Mouse (Mus musculus) limb, embryonic 10.5 days (tissue): Measurements from ENCODE around the gene Btrc. TPM values are rescaled to one million over a fixed set of nuclear protein-coding genes. Genes with fewer than 3 reads are reported as not detected.

Experiments used
- DNase-seq: peaks from one replicate; pipeline ENCODE4 v3.0.0-alpha.2; 2017; ENCODE audit warnings: low spot score
- H3K27ac ChIP-seq: fragments of 300-500 bp; sonication (generic); 2 replicates; pipeline ENCODE4 v1.5.1; 2016; ENCODE audit warnings: mild to moderate bottlenecking
- H3K27me3 ChIP-seq: fragments of 300-500 bp; sonication (generic); 2 replicates; pipeline ENCODE4 v1.6.1; 2016; ENCODE audit warnings: low read depth, mild to moderate bottlenecking; ENCODE audit not compliant: poor library complexity, severe bottlenecking
- H3K36me3 ChIP-seq: fragments of 300-500 bp; sonication (generic); 2 replicates; pipeline ENCODE4 v1.6.1; 2016; ENCODE audit warnings: mild to moderate bottlenecking, moderate library complexity
- H3K4me1 ChIP-seq: fragments of 300-500 bp; sonication (generic); 2 replicates; pipeline ENCODE4 v1.6.1; 2016
- H3K4me3 ChIP-seq: fragments of 300-500 bp; sonication (generic); 2 replicates; pipeline ENCODE4 v1.5.1; 2016; ENCODE audit warnings: mild to moderate bottlenecking, moderate library complexity
- H3K9me3 ChIP-seq: fragments of 300-500 bp; sonication (generic); replicated peaks from 2 replicates; pipeline ENCODE4 v1.6.1; 2016; ENCODE audit warnings: mild to moderate bottlenecking
- WGBS: fragments of 180-500 bp; shearing (Covaris S2); methylation state at CpG from one replicate; pipeline ENCODE4 v1.1.7; 2016; 5-methylcytosine and 5-hydroxymethylcytosine counted together
- polyA plus RNA-seq: library from polyadenylated mRNA; unstranded; fragments of >200 nt; fragmentation: Nextera tagmentation; extraction: Ambion mirVana; gene quantifications from 2 replicates; pipeline ENCODE4 v1.2.1, GENCODE M21; 2016

The Btrc gene
- polyA plus RNA-seq, 1 experiment from 2014 or later: 53.4 TPM

DNA sequence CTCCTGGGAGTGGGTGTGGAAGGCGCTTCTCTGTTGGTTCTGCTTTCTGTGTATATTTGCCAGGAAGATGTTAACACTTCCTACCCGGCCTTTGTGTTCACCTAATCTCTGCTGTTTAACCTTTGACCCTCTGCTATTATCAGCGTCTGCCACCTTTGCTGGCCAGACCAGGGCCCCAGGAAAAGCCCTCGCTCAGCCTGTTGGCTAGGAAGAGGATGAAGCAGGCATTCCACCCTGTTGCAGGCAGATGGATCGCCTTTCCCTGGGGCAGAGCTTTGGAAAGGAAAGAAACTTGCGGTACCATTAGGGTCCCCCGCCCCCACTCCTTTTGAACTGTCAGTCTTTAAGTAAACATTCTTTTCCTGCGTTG is 212.1 kb downstream of the Btrc start:
- Histone ChIP-seq H3K27ac (peak overlapping the region; percentile 72), H3K27me3 (peaks cover 10% of the 10 kb centered on the region; the same call in 1 of the 2 replicates), H3K4me3 (no peak overlapping the region), H3K9me3 (no peaks in the 10 kb centered on the region), H3K36me3 (peaks cover 66% of the 10 kb centered on the region), H3K4me1 (peaks cover 46% of the 10 kb centered on the region)
- DNase-seq: no peak
- WGBS: 3% methylated on average over 8 of the region's 8 CpGs

DNA sequence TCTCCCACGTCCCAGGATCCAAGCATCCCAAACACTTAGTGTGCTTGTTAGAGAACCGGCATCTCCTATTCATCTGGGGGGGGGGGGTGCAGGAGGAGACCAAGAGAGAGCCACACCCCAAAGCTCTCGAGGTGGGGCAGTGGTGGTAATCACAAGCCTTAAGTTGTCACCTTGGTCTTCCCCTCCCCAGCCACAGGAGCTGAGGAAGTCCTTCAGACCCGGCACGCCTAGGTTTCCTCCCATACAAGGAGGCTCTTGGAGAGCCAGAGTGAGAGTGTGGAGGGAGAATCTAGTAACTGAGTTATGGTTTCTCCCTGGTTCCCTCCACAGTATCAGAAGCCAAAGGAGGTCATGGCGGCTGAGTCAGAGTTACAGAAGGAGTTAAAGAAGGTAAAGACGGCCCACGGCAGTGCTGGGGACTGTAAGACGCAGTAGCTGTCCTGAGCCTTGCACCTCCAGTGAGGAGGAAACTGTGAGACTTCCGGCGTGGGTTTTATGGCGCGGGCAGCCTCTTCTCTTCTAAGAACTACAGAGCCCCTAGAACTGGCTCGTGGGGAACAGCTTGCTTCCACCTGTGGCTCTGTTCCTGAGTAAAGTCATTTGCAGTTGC is 213.7 kb downstream of the Btrc start:
- DNase-seq: no peak
- Histone ChIP-seq H3K9me3 (no peaks in the 10 kb centered on the region), H3K27me3 (peaks cover 10% of the 10 kb centered on the region; the same call in 1 of the 2 replicates), H3K4me1 (peaks cover 55% of the 10 kb centered on the region), H3K27ac (no peak overlapping the region), H3K36me3 (peaks cover 66% of the 10 kb centered on the region), H3K4me3 (no peak overlapping the region)
- 69% methylated on average over 14 of the region's 14 CpGs for WGBS

DNA sequence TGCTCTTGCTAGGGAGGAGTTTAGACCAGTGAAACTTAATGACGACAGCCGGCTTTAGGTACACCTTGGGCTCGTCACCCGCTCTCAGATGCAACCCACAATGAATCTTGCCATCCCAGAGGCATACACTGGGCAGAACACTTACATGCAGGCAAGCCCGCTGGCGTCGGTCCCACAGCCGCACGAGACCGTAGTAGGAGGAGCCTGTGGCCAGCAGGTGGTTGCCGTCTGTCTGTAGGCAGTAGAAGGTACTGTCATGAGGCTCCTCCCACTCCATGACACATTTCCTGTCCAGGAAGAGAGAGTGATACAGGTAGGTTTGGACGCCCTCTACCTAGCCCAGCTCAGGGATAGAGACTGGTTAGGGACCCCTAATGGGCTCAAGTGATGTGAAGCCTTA is 215.4 kb downstream of the Btrc start:
- Histone ChIP-seq H3K4me3 (no peak overlapping the region), H3K27me3 (peaks cover 10% of the 10 kb centered on the region; the same call in 1 of the 2 replicates), H3K9me3 (no peaks in the 10 kb centered on the region), H3K27ac (no peak overlapping the region), H3K36me3 (peaks cover 57% of the 10 kb centered on the region), H3K4me1 (peaks cover 58% of the 10 kb centered on the region)
- WGBS: 90% methylated on average over 12 of the region's 12 CpGs
- DNase-seq: no peak

DNA sequence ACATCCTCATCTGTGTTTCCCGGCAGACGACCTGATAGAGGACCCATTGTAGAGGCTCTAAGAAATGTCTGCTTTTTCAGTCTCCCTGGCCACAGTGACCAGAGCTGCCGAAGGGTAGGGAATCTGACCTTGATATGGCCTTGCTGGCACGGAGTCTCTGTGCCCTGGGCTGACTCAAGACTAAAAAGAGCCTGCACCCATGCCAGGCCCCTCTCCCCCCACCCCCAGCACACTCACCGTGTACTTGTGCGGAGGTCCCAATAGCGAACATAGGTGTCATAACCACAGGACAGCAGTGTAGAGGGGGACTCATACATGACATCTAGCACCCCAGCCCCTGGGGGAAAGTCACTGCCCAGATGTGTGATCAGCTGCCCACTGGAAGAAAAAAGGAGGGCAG is 215.9 kb downstream of the Btrc start:
- WGBS: 91% methylated on average over 7 of the region's 7 CpGs
- Histone ChIP-seq H3K9me3 (no peaks in the 10 kb centered on the region), H3K4me3 (no peak overlapping the region), H3K36me3 (peaks cover 57% of the 10 kb centered on the region), H3K27me3 (peaks cover 10% of the 10 kb centered on the region; the same call in 1 of the 2 replicates), H3K4me1 (peaks cover 55% of the 10 kb centered on the region), H3K27ac (peak overlapping the region; percentile 11; the same call in 1 of the 2 replicates)
- DNase-seq: no peak

Other genes starting within 250 kb of the Btrc start
- gene Tlx1, start 213.1 kb upstream of the Btrc start, polyA plus RNA-seq: 0.15 and 0.36 TPM in 2 replicates
- 3.9 and 6.3 TPM in 2 replicates for gene Lbx1, start 127.9 kb upstream of the Btrc start, polyA plus RNA-seq
- gene Poll, start 196.8 kb downstream of the Btrc start, polyA plus RNA-seq: 22.6 and 25.9 TPM in 2 replicates
- gene Gm17018, start 196.9 kb downstream of the Btrc start, polyA plus RNA-seq: 43.0 and 43.6 TPM in 2 replicates